Mouse (Mus musculus) CH12.LX (cell line): Measurements from ENCODE around the gene Tctn1. TPM values are rescaled to one million over a fixed set of nuclear protein-coding genes. Genes with fewer than 3 reads are reported as not detected.

Source experiments
- DNase-seq: peaks from one replicate; pipeline ENCODE4 v3.0.0-alpha.2; 2013; ENCODE audit errors: extremely low read depth
- H3K27ac ChIP-seq: 2 replicates; pipeline ENCODE4 v1.5.1; 2012; ENCODE audit warnings: low read depth, mild to moderate bottlenecking, control low read depth, moderate library complexity; ENCODE audit not compliant: insufficient read depth
- H3K27me3 ChIP-seq: replicated peaks from 2 replicates; pipeline ENCODE3; 2012; ENCODE audit warnings: inconsistent platforms
- H3K36me3 ChIP-seq, 2 experiments: replicated peaks in 1 of 2; 2 replicates each; pipeline versions ENCODE3 to v1.6.1; 2012; ENCODE audit warnings: inconsistent platforms in 1 of 2, low read length in 1 of 2, mild to moderate bottlenecking in 1 of 2, mixed read lengths in 1 of 2, moderate library complexity in 1 of 2; ENCODE audit not compliant: control insufficient read depth in 1 of 2, insufficient read depth in 1 of 2
- H3K4me1 ChIP-seq, 2 experiments: 2 replicates each; pipeline ENCODE4 v1.6.1; 2012; ENCODE audit warnings: inconsistent platforms in 1 of 2, moderate library complexity in 1 of 2; ENCODE audit not compliant: insufficient read depth in 2 of 2, control insufficient read depth in 1 of 2
- H3K4me2 ChIP-seq: 2 replicates; pipeline ENCODE4 v1.6.1; 2012; ENCODE audit warnings: low read depth, mild to moderate bottlenecking, control low read depth; ENCODE audit not compliant: poor library complexity, insufficient read depth, severe bottlenecking
- H3K4me3 ChIP-seq, 3 experiments: fragments of 150-350 bp in 1 of 3; sonication (generic) in 1 of 3; replicated peaks in 1 of 3; 2 replicates each; pipeline versions ENCODE3 to v1.5.1; 2011 to 2012; ENCODE audit warnings: low read depth in 2 of 3, low read length in 2 of 3, mild to moderate bottlenecking in 2 of 3, moderate library complexity in 2 of 3, control low read depth in 1 of 3, improper control_type of control experiment in 1 of 3, inconsistent platforms in 1 of 3, mixed read lengths in 1 of 3; ENCODE audit not compliant: poor library complexity in 1 of 3
- H3K79me2 ChIP-seq: replicated peaks from 2 replicates; pipeline ENCODE4 v1.6.1; 2012; ENCODE audit warnings: mild to moderate bottlenecking, moderate library complexity; ENCODE audit not compliant: control insufficient read depth, poor library complexity, insufficient read depth, severe bottlenecking; ENCODE audit errors: extremely low read depth
- H3K9ac ChIP-seq: 2 replicates; pipeline ENCODE4 v1.6.1; 2012; ENCODE audit warnings: low read depth, mild to moderate bottlenecking, control low read depth, moderate library complexity; ENCODE audit not compliant: insufficient read depth
- H3K9me3 ChIP-seq: replicated peaks from 2 replicates; pipeline ENCODE3; 2012; ENCODE audit warnings: low read length, inconsistent platforms, mixed read lengths
- CHD1 ChIP-seq: IDR thresholded peaks from 2 replicates; pipeline ENCODE4 v1.6.1; 2012; ENCODE audit warnings: low read depth, low read length, improper control_type of control experiment, inconsistent platforms
- CHD2 ChIP-seq: IDR thresholded peaks from 2 replicates; pipeline ENCODE4 v1.6.1; 2011; ENCODE audit warnings: low read length, improper control_type of control experiment
- CTCF ChIP-seq, 2 experiments: IDR thresholded peaks in 1 of 2; conservative IDR thresholded peaks in 1 of 2; 2 replicates each; pipeline ENCODE4 v1.5.1; 2011 to 2012; ENCODE audit warnings: low read depth in 2 of 2, low read length in 2 of 2, improper control_type of control experiment in 1 of 2, inconsistent platforms in 1 of 2, mild to moderate bottlenecking in 1 of 2, moderate library complexity in 1 of 2
- E2F4 ChIP-seq: IDR thresholded peaks from 2 replicates; pipeline ENCODE4 v1.6.1; 2011; ENCODE audit warnings: low read depth, low read length, improper control_type of control experiment; ENCODE audit not compliant: insufficient replicate concordance
- EP300 ChIP-seq: IDR thresholded peaks from 2 replicates; pipeline ENCODE4 v1.6.1; 2011; ENCODE audit warnings: low read length, improper control_type of control experiment
- GABPA ChIP-seq: IDR thresholded peaks from 2 replicates; pipeline ENCODE4 v1.6.1; 2012; ENCODE audit warnings: low read depth, low read length, improper control_type of control experiment, inconsistent platforms; ENCODE audit not compliant: insufficient replicate concordance
- HCFC1 ChIP-seq: IDR thresholded peaks from 2 replicates; pipeline ENCODE4 v1.6.1; 2012; ENCODE audit warnings: low read depth, mild to moderate bottlenecking, inconsistent platforms, low read length, improper control_type of control experiment
- IRF4 ChIP-seq: IDR thresholded peaks from 2 replicates; pipeline ENCODE4 v1.6.1; 2014; ENCODE audit warnings: low read depth, mild to moderate bottlenecking, inconsistent platforms, low read length, improper control_type of control experiment
- JUND ChIP-seq: conservative IDR thresholded peaks from 2 replicates; pipeline ENCODE4 v1.6.1; 2011; ENCODE audit warnings: low read depth, low read length, improper control_type of control experiment
- KAT2A ChIP-seq: IDR thresholded peaks from 2 replicates; pipeline ENCODE4 v1.6.1; 2012; ENCODE audit warnings: low read length, improper control_type of control experiment, inconsistent platforms; ENCODE audit not compliant: insufficient replicate concordance
- MAFK ChIP-seq: IDR thresholded peaks from 2 replicates; pipeline ENCODE4 v1.6.1; 2011; ENCODE audit warnings: low read length, improper control_type of control experiment; ENCODE audit not compliant: insufficient replicate concordance
- MAX ChIP-seq: IDR thresholded peaks from 2 replicates; pipeline ENCODE4 v1.6.1; 2011; ENCODE audit warnings: low read length, improper control_type of control experiment
- PAX5 ChIP-seq: IDR thresholded peaks from 2 replicates; pipeline ENCODE4 v1.6.1; 2012; ENCODE audit warnings: low read length, inconsistent platforms, mixed read lengths
- POLR2AphosphoS2 ChIP-seq: IDR thresholded peaks from 2 replicates; pipeline ENCODE4 v1.6.1; 2011; ENCODE audit warnings: low read depth, low read length, improper control_type of control experiment
- RAD21 ChIP-seq: IDR thresholded peaks from 2 replicates; pipeline ENCODE4 v1.6.1; 2011; ENCODE audit warnings: low read depth, mild to moderate bottlenecking, low read length, improper control_type of control experiment, moderate library complexity
- SIN3A ChIP-seq: IDR thresholded peaks from 2 replicates; pipeline ENCODE4 v1.6.1; 2012; ENCODE audit warnings: low read length, improper control_type of control experiment, inconsistent platforms
- SMC3 ChIP-seq: IDR thresholded peaks from 2 replicates; pipeline ENCODE4 v1.6.1; 2011; ENCODE audit warnings: low read depth, low read length, improper control_type of control experiment
- TCF12 ChIP-seq: IDR thresholded peaks from 2 replicates; pipeline ENCODE4 v1.6.1; 2014; ENCODE audit warnings: low read depth, mild to moderate bottlenecking, inconsistent platforms, low read length, improper control_type of control experiment
- USF1 ChIP-seq: IDR thresholded peaks from 2 replicates; pipeline ENCODE4 v1.6.1; 2014; ENCODE audit warnings: low read depth, mild to moderate bottlenecking, inconsistent platforms, low read length, improper control_type of control experiment
- ZC3H11A ChIP-seq: IDR thresholded peaks from 2 replicates; pipeline ENCODE4 v1.6.1; 2012; ENCODE audit warnings: low read depth, mild to moderate bottlenecking, inconsistent platforms, low read length, improper control_type of control experiment
- ZKSCAN1 ChIP-seq: IDR thresholded peaks from 2 replicates; pipeline ENCODE4 v1.6.1; 2012; ENCODE audit warnings: low read depth, inconsistent platforms, low read length, improper control_type of control experiment, borderline replicate concordance
- ZMIZ1 ChIP-seq: IDR thresholded peaks from 2 replicates; pipeline ENCODE4 v1.6.1; 2012; ENCODE audit warnings: low read depth, mild to moderate bottlenecking, inconsistent platforms, low read length, improper control_type of control experiment
- ZNF384 ChIP-seq: IDR thresholded peaks from 2 replicates; pipeline ENCODE4 v1.6.1; 2012; ENCODE audit warnings: low read depth, low read length, improper control_type of control experiment, inconsistent platforms
- dilution Hi-C: fragments of 300-500 bp; cut with MboI; formaldehyde crosslinking; loops from 2 replicates; pipeline ENCODE4 v1.14.3; 2020; ENCODE audit warnings: low sequenced_read_pairs; ENCODE audit not compliant: extremely low pct_unique_long_range_greater_than_20kb, extremely low pct_ligation_motif_present
- in situ Hi-C: fragments of 300-500 bp; cut with MboI; formaldehyde crosslinking; loops from 3 replicates; pipeline ENCODE4 v1.14.3; 2019; ENCODE audit warnings: low sequenced_read_pairs, low pct_ligation_motif_present, low pct_unique_long_range_greater_than_20kb, mixed read lengths
- polyA plus RNA-seq: library from polyadenylated mRNA; unstranded; fragments of >175 nt; gene quantifications from 2 replicates; pipeline ENCODE4 v1.2.1, GENCODE M21; 2012; ENCODE audit warnings: low read depth; ENCODE audit not compliant: insufficient read length
- total RNA-seq, 2 experiments: library from RNA; depleted of rRNA; stranded (reverse); fragments of 300-350 nt in 1 of 2; fragments of >200 nt in 1 of 2; gene quantifications; 2 replicates each; pipeline ENCODE4 v1.2.3; 2012 to 2014

Tctn1 gene
- total and polyA plus RNA-seq, 3 experiments: 2.9 to 8.8 (median 3.7) TPM

GRCm38 (mm10) chr5:122293131-122293530 is 28.9 kb upstream of the Tctn1 start:
- Histone ChIP-seq H3K36me3 (peaks cover 13 to 74% of the 10 kb centered on the region in 2 experiments), H3K4me2 (no peak overlapping the region), H3K4me1 (peaks cover 17 to 61% of the 10 kb centered on the region in 2 experiments), H3K27ac (no peak overlapping the region), H3K79me2 (peaks cover 78% of the 10 kb centered on the region), H3K27me3 (no peaks in the 10 kb centered on the region), H3K9me3 (no peaks in the 10 kb centered on the region), H3K4me3 (no peak overlapping the region), H3K9ac (no peak overlapping the region)
- TF ChIP-seq ZMIZ1 (no peak), HCFC1 (no peak), EP300 (no peak), IRF4 (no peak), SMC3 (no peak), TCF12 (no peak), E2F4 (no peak), USF1 (no peak), ZKSCAN1 (no peak), CTCF (conservative IDR thresholded peaks at IDR 0.05 in 1 of 2, IDR thresholded peaks at IDR 0.05 in 1 of 2; ENCODE audit: low read depth in 2 of 2, low read length in 2 of 2) (no peak), POLR2AphosphoS2 (no peak), CHD2 (no peak), JUND (no peak), SIN3A (no peak)
- dilution Hi-C loops: no loop called here
- DNase-seq: no peak
- in situ Hi-C loops: no loop called here

GRCm38 (mm10) chr5:122291553-122292339 is 27.5 kb upstream of the Tctn1 start:
- no peak overlapping the region for H3K4me2 ChIP-seq
- no peaks in the 10 kb centered on the region for H3K27me3 ChIP-seq
- H3K9ac ChIP-seq: no peak overlapping the region
- peaks cover 80% of the 10 kb centered on the region for H3K79me2 ChIP-seq
- in situ Hi-C loops (no loop called here), dilution Hi-C loops (no loop called here)
- H3K4me1 ChIP-seq: peaks cover 27 to 74% of the 10 kb centered on the region in 2 experiments
- no peak overlapping the region for H3K4me3 ChIP-seq
- peaks cover 13 to 82% of the 10 kb centered on the region in 2 experiments for H3K36me3 ChIP-seq
- H3K27ac ChIP-seq: no peak overlapping the region
- DNase-seq: no peak
- TF ChIP-seq SIN3A: no peak
- TF ChIP-seq CHD1: no peak
- no peak for TF ChIP-seq EP300
- no peak for TF ChIP-seq ZMIZ1
- TF ChIP-seq KAT2A: no peak
- TF ChIP-seq ZNF384: no peak
- TF ChIP-seq ZC3H11A: no peak
- no peak for TF ChIP-seq ZKSCAN1
- TF ChIP-seq POLR2AphosphoS2: no peak
- no peak for TF ChIP-seq E2F4
- TF ChIP-seq RAD21: no peak
- no peak for TF ChIP-seq GABPA
- TF ChIP-seq MAX: no peak
- TF ChIP-seq PAX5: no peak
- no peak for TF ChIP-seq TCF12
- no peak for TF ChIP-seq JUND
- no peak for TF ChIP-seq HCFC1
- no peak for TF ChIP-seq CHD2
- no peak for TF ChIP-seq MAFK
- no peaks in the 10 kb centered on the region for H3K9me3 ChIP-seq
